Mouse (Mus musculus) erythroid progenitor cell, adult 5-6 weeks (primary cell): Measurements from ENCODE around the gene Phactr1. TPM values are rescaled to one million over a fixed set of nuclear protein-coding genes. Genes with fewer than 3 reads are reported as not detected.

Experiments used
- ATAC-seq: replicated peaks from 2 replicates; pipeline ENCODE4 v1.8.0; 2016; ENCODE audit warnings: moderate number of reproducible peaks, mild to moderate bottlenecking, moderate TSS enrichment, inconsistent platforms; ENCODE audit not compliant: poor library complexity, low FRiP score, severe bottlenecking
- total RNA-seq, 2 experiments: library from RNA; stranded (forward) in 1 of 2; stranded (reverse) in 1 of 2; fragments of 150-400 nt in 1 of 2; fragments of 186-747, 209-891 nt in 1 of 2; gene quantifications; 2 replicates each; pipeline versions ENCODE4 v1.2.3 to v1.2.4; 2015 to 2017; ENCODE audit warnings: low replicate concordance in 2 of 2

The Phactr1 gene
- total RNA-seq, 2 experiments from 2014 or later = not detected

DNA sequence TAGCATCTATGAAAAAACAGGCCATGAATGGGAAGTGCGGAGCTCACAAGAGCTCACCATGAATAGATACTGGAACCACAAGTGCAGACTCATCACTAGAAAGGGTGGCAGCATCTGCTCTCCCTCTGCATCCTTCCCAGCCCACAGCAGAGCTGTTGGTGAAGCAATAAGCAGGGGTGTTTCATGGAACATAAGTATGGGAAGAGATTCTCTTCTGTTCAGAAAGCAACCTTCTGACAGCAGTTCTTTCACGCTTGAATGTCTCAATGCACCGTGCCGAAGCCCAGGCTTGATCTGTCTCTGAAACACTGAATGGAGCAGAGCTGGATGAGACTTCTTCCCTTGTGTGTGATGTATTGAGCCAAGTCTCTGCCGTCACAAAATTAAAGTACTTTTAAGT, 64.0 kb downstream of the Phactr1 start:
- ATAC-seq = no peak

DNA sequence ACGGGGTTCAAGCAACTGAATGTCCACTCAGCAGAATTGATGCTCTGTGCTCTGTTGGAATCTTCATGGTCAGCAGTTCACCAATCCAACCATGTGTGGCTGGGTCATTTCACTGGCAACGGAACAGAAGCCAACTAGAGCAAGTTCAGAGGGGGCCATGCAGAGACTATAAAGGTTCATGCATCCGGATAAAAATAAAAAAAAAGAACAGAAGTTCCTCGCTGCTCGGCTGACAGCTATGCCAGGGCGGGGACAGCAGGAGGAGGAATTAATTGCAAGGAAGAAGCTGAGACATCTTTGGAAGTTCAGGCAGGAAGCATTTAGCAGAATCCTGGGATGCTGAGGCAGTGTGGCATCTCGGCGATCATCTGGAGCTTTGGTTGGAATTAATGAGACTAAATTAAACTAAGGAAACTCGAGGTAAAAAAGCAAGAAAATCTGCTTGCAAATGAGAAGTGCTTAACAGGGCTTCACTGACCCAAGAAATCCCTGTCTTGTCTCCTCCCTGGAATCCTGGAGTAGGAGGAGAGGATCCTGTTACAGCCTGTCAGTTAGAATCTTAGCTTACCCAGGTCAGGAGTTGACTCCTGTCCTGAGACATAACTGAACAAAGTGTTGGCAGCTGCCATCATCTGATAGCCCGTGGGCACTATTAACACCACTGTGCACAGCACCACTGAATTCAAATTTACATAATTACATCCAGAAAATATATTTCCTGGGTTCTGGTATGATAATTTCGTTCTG, 77.4 kb downstream of the Phactr1 start:
- ATAC-seq = no peak

DNA sequence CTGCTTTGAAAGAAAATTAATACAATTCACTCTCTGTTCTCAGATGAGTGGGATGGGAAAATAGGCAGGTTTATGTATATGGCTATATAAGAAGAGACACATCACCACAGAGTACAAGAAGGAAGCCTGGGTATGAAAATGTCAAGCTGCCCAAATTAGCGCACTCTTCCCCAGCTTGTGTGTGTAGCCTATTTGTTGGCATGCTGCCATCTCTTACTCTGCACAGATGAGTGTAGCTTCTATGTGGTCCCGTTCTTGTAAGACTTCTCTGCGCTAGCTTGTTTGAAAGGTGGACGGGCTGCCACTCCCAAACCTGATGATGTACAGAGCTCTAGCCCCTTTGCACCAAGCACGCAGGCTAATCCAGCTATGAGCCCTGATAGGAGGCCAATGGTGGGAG, 78.7 kb downstream of the Phactr1 start:
- no peak for ATAC-seq

DNA sequence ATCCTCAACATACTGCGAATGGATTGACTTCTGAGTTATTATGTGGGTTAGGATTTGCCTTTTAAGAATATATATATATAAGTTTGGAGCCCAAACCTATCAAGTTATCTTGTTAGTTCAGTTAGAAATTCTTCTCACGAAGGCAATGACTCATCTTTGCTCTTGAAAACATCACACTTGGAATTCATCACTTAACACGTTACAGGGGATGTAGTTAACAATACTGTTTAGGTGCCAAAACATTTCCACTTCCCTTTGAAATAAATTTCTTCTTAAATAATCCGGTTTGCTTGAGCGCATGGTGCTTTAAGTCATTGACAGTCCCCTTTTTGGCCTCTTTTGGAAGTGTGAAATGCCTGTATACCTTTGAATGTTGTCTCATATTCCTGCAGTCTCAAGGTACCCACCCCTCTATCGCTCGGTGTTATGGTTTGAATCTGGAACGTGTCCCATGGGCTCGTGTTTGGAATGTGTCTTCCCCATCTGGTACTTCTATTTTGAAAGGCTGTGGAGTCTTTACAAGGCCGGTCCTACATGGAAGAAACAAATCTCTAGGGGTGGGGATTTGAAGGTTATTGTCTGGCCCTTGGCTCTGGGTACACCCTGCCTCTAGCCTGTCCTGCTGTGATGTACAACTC, 80.6 kb downstream of the Phactr1 start:
- ATAC-seq = no peak

DNA sequence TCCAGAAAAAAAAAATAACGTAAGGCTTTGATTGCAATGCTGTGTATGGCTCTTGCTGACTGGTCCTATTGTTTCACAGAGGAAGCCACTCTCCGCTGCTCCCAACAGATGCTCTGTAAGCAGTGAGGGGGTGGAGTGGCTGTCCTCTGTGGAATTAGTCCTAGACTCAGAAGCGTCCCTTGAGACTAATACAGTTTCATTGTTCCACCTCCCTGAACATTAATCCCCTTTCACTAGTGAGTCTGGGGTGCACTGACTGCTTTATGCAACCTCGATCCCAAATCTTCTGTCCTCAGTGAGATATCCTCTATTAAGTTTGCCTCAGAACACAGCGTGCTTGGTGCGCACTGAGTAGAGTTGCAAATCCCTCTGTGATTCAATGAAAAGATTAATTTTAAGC, 91.9 kb downstream of the Phactr1 start:
- no peak for ATAC-seq

DNA sequence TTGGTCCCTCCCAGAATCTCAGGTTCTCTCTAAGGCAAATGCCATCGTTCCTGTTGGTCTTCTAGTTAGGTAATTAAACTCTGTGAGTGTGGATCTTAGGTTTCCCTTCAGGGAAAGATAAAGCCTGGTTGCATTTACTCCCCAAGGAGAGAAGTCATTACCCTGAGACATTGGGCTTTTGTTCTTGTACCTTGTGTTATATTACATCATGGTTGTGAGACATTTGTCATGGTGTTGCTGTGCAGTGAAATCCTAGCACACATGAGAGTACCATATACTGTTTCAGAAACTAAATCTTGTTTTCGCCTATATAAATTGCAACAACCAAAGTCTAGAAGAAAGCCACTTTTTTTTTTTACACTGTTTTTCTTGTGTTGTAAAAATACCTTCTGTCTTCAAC, 93.6 kb downstream of the Phactr1 start:
- ATAC-seq = no peak

DNA sequence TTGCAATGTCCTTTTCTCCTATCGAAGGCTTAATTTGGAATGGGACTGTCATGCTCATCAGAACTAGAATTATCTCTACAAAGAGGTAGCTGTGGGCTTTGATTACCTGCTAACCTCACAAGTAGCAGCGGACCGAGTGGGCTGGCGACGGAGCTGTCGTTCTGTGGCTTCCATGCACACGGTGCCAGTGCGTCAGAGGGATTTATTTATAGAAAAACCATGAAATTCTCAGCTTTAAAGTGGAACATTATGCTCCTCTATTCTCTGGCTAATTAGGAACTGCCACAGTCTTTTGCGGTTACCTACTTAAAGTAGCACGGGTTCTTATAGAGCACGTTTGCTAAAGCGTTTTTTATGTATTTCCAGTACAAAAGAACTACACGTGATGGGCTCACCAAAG, 101.7 kb downstream of the Phactr1 start:
- no peak for ATAC-seq

DNA sequence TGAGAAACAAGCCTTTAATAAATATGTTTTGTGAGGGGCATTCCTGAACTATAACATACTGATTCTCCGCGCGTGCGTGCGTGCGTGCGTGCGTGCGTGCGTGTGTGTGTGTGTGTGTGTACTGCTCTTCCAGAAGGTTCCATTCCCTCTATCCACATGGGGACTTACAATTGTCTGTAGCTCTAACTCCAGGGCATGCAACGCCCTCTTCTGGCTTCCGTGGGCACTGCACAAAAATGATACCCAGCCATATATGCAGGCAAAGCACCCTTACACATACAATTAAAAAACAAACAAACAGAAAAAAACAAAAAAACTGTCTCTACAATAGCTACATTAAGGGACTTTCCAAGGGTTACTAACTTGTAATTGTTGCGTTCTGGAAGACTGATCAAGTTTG, 108.8 kb downstream of the Phactr1 start:
- no peak for ATAC-seq

DNA sequence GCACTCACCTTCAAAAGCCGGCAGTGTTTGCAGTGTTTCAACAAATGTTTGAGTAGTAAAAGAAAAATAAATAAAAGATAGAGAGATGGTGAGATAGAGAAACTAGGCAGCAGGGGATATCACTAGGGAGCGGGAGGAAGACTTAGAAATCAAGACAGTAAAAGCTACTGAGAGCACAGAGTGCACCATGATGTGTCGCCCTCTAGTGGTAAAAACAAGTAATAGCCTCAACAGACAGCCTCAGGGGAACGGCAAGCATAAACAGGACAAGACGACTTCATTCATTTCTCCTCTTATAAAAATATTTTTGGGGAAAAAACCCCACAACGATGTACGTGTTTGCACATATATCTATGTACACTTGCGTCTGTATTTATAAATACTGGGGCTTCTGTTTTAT, 111.9 kb downstream of the Phactr1 start:
- no peak for ATAC-seq

DNA sequence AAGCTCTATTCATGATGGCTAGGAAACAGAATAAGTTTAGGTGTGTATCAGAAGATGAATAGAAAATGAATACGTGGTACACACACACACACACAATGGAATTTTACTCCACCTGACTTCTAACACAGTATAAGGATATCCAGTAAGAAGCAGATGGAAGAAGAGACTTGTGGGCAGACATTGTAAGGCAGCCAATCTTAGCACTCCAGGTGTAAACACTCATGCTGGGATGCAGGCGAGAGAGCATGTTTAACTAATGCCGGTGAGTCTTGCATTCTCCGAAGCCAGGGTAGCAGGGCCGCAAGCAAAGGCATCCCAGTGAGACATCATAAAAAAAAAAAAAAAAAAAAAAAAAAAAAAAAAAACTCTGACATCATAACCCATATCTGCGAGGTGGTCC, 120.1 kb downstream of the Phactr1 start:
- no peak for ATAC-seq

DNA sequence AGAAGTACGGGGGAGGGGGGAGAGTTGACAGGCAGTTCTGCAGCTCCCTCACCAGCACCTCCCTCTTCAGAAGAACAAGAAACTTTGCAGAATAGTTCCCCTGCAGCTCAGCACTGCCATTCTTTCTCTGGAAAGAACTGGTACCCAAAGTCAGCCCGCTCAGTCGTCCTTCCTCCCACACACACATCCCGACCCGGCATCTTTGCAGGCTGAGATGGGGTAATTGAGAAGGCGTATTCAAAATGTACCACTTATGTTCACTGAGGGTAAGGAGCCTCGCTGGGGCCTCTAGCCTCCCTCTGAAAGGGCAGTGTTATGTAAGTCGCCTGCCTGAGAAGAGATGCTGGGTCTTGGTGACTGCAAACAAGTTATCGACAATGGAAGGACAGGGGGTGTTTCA, 123.9 kb downstream of the Phactr1 start:
- ATAC-seq = no peak

DNA sequence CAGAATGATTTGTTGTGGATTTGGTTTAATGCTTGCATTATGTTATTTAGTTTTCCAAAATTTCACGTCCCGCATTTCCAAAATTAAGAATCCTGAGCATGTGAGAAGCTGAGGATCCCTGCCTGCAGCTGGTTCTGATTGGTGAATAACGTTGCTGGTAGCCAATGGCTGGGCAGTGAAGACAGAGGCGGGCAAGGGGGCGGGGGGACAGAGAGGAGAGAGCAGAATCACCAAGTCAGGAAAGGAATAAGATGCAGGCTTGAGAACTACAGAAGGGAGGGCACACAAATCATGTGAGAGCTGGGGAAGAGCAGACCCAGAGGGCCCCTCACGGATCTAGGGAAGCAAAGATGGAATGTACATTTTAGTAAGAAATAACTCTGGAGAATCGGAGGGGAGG, 132.3 kb downstream of the Phactr1 start:
- ATAC-seq = no peak

DNA sequence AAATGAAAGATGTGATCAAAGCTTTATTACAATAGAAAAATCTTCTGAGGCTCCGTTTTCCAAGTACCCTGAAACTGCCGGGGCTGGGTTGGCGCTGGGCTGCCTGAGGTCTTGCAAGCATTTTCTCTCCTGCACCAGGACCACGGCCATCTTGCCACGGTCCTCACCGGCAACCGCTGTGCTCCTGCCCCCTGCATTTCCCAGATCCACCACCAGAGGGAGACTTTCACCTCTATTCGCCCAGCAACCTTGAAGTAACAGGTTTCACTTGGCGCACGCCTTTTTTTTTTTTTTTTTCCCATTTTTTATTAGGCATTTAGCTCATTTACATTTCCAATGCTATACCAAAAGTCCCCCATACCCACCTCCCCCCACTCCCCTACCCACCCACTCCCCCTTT, 138.0 kb downstream of the Phactr1 start:
- ATAC-seq = no peak

DNA sequence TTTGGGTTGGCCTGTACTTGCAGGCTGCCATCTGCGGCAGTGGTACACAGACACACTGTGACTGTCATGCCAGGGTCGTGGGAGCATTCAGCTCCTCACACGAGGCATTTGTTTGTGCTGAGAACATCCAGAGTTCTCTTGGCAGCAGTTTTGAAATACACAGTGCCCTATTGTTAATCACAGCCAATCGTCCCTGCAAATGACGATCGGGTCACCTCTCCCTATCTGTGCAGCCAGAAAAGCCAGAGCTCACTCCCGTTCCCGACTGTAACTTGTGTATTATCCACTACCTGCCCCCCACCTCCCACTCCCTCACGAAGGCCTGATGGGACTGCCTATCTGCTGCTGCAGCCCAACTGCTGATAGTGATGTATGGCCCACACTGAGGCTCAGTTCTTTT, 140.1 kb downstream of the Phactr1 start:
- no peak for ATAC-seq

DNA sequence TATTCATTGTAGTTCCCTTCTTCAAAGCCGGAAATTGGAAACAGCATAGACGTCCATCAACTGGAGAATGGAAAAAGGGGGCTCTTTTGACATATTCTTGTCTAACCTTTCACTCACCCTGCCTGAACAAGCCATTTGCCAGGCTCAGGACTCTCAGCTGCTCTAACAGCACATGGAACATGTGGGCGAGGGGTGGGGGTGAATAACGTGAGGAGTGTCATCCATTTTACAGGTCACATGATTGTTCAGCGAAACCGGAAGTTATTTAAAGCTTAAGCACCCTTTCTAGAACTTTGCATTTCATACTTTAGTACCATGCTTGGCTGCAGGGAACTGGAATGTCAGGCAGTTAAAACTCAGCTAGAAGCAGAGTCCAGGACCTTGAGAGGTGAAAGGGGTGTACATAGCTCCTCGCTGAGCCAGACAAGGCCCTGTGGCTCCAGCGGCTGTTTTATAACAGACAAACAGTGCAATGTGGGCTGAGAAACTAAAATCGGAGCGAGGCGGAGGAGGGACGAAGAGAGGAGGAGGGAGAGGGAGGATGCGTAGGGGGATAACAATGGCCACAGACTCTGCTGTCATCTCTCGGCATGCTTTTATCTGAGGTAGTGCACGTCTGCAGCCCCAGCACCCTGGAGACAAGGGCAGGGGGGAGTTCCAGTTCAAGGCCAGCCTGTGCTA, 141.1 kb downstream of the Phactr1 start:
- ATAC-seq = no peak

DNA sequence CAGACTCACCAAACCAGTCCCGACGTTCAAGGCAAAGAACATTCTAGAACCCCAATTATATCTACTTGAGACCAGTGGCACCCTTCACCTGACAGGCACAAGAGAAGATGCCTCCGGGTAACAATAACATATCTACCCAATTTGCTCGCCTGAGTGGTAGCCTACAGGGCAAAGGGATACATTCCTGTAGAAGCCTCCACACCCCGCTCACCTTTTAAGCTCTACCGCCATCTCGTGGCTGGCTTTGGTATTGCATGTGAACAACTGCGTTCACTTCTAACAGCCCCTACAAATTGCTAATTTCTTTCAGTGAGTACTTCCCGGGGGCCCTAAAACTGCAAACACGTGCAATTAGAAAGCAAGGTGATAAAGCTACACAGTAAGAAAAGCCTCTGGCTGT, 142.1 kb downstream of the Phactr1 start:
- no peak for ATAC-seq

DNA sequence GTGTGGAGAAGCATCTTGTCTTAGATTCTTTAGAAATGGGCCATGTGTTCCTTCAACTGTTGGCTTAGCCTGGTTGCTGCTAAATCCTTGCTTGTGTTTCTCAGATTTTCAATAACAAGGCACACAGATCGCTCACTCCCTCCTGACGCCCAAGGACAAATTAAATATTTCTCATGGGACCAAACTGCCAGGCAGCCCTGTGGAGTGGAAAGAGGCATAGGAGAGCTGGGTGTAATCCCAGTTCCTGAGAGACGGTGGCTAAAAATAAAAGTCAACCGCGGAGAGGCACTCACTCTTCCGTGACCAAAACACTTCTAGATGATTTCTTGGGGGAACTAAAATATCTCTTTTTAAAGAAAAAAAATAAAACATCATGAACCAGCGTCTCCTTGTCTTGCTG, 143.5 kb downstream of the Phactr1 start:
- no peak for ATAC-seq

DNA sequence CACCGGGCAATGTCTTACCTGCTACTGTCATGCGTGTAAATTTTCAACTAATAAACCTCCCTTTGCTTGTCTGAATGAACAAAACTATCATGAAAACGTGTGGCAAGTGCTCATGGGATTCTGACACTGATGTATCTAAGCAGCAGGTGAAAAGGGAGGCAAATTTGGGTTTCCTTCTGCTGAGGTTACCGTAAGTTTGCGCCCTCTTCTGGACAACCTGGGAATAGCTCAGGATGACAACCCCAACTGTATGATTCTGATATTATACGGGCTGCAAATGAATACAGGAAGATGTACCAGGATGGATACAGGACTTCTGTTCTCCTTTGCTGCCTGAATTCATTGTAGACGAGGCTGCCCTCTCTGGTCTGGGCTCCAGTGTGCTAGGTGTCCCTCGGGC, 146.2 kb downstream of the Phactr1 start:
- no peak for ATAC-seq

DNA sequence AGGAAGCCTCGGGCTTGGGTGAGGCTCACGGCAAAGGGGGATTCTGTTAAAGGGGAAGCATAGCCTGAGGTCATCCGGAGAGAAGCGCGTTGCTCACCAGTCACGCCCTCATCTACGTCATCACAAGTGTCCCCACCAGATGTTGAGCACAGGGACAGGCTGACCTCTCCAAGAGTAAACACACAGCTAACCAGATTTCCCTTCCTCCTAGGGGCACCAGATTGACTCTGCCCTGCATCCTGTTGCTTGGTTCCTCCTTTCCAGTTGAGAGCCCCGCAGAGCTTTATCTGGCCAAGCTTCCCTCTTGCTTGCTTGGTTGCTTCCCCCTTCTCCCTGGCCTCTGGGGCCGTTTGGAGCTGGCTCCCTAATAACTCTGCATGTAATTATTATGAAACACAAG, 148.6 kb downstream of the Phactr1 start:
- ATAC-seq = no peak

DNA sequence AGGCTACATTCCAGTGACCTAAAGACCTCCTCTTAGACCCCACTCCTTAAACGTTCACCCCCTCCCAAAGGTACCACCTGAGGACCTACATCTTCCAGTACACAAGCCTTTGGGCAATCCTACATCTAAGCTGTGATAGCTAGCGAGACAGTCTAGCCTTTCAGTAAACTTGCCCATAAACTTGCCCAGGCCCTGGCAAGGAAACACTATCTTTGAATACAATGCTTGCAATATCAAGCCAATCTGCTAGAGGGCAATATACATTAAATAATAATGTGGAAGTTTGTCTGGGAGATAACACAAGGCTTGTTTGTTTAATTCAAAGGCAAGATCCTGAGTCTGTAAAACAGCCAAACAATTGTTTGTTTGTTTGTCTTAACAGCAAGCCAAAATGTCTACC, 155.0 kb downstream of the Phactr1 start:
- no peak for ATAC-seq

DNA sequence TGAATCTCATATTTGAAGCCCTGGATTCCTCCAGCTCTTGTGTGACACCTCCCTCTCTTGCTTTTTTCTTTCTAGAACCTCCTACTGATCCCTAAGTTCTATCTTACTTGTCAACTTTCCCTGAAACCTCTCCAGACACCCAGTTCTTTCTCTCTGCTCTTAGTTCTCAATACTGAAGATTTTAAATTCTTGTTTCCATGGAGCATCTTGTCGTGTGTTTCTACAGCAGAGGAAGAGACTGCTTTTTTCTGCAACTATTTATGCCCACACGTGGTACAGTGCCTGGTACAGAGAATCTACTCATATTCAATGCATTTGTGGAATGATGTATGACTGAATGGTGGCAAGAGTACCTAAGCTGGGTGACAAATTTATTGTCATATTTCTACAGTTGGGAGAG, 158.9 kb downstream of the Phactr1 start:
- no peak for ATAC-seq
